Mouse (Mus musculus): ENCODE data around the gene Rptor.

Gene Rptor

DNA sequence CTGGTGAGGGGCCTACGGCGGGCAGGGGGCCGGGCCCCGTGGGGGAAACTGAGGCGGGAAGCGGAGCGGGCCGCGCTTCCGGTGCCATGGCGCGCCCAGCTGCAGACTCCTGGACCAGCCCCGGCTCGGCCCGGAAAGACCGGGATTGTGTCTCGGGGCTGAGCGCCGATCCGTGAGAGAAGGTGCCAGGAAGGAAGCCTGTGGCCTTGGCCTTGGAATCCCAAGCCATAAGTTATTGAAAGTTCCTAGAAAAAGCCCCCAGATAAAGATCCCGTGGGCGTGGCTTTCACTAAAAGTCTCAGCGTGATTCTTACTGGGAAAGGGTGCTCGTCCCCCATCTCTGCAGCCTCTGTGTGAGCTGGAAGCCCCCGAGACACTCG, 311.2 kb downstream of the Rptor start:
- no peak for DNase-seq

DNA sequence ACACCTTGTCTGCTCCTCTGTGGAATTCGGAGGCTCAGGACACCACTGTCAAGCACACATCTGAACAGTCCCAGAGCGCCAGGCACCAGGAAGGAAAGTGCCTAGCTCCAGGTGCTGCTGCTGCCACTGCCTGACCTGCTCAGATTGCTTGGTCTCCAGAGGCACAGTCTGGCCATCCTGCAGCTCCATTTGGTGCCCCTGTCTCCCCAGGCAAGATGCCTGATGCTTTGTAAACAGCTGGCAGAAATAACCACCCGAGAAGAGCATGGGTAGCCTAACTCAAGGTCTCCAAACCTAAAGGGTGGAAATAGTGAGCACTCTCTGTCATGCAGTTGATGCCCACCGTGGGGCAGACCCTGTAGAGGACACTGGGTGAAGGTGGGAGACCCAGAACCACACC, 311.7 kb downstream of the Rptor start:
- DNase-seq, result no peak

DNA sequence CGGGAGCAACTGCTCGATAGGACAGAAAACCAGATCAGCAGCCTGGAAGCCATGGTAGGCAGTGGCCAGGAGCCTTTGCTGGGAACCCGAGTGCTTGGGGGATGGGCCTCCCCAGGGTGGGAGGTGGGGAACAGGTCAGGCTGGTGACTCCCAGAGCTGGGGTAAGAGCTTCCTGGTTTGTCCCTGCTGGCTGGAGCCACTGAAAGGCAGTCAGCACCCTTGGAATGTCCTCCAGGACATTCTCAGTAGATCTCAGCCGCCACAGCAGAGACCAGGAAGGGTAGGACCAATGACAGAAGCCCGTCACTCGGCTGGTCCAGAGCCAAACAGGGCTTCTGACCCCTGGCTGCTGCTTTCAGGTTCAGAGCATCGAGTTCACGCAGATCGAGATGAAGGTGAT, 313.0 kb downstream of the Rptor start:
- no peak for DNase-seq

DNA sequence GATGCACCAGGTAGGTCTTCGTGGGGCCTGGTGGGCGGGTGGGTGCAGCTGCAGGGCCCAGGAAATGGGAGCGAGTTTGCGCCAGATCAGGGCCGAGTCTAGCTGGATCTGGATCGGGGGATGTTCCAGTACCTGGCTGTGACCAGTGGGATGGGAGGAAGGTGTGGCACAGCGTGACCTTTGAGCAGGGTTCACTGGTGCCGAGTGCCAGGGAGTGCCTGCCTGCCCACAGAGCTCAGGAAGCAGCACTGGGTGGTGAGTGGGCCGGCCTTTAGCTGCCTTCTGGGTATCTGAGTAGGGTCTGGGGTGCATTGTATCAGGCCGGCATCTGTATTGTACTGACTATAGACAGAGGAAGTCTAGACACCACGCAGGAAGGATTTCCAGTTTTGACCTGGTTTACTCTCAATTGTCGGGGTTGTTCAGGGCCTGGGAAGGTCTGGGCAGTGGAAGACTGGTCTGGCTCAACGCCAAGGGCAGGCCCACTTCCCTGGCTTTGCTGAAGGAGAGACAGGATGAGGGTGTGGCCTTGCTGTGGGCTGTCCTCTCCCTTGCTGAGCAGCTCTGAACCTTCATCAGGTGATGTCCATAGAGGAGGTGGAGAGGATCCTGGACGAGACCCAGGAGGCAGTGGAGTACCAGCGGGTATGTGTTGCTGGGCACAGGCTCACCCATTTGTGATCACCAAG, 313.5 kb downstream of the Rptor start:
- no peak for DNase-seq

DNA sequence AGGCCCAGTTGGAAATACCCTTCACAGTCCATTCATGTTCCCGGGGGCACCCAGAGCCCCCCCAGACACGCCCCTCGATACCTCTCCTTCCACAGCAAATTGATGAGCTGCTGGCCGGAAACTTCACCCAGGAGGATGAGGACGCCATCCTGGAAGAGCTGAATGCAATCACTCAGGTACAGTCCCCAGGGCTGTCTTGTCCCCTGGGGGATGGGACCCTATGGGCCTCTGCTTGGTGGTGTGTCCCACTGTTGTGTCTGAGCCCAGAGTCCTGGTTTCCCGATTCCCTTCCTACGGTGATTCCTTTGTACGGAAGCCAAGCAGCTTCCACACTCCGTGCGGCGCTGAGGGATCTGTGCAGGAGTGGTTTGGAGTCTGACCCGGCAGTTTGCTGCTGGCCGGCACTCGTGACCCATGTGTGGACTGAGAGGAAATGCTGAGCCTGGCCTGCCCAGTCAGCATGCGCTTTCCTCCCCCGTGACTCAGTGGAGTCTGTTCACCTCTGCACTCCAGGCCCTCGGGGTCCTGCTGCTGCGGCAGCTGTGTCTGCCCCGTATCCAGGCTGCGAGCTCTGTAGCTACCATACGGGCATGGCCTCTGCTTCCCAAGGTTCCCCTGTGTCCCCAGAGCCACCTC, 314.2 kb downstream of the Rptor start:
- no peak for DNase-seq

DNA sequence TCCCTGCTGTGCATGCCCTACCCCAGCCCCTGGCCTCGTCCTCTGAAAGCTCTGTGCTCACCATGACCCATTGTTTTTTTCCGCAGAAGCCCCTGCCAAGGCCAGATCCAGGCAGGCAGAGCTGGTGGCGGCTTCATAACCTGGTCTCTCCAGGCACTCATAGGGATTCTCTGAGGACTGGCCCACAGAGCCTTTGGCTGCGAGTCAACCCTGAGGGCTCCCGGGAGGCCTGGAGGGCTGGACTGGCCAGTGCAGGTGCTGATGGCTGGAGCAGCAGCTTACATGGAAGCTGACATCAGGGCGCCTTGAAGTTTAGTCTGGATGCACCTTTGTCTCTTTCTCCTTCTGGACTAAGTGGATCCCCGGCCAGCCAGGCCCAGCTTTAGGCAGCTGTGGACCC, 315.8 kb downstream of the Rptor start:
- no peak for DNase-seq

DNA sequence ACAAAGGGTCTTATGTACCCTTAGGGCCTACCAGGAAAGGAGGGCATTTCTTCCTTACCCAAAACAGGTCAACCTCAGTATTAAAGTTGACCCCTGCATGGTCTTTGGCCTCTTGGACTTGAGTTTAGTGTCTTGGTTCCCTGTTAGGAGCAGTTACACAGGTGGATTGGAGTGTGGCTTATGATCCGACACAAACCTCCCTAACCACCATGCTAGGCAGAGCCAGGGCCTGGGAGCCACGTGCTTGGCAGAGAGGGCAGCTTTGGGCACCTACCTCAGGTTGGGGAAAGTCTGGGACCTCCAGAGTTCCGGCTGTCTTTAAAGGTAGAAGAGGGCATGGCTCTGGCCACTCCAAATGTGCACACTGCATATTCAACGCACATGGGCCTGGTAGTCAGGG, 316.7 kb downstream of the Rptor start:
- no peak for DNase-seq

DNA sequence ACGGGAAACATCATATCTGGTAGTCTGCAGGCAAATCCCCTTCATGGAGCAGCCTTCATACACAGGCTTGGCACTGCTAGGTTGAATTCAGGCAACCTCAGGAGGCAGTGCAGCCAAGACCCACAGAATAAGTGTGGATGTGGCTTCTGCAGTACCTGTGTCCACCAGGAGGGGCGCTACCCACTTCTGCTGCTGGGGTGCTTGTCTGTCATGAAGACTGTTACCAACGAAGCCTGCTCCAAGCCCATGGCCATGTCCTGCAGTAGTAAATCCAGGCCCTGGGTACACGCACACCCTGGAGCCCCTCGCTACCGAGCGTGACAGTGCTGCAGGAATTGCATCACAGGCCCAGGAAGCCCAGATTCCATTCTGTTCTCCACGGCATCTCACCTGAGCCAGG, 317.2 kb downstream of the Rptor start:
- DNase-seq, result peak; percentile 85

DNA sequence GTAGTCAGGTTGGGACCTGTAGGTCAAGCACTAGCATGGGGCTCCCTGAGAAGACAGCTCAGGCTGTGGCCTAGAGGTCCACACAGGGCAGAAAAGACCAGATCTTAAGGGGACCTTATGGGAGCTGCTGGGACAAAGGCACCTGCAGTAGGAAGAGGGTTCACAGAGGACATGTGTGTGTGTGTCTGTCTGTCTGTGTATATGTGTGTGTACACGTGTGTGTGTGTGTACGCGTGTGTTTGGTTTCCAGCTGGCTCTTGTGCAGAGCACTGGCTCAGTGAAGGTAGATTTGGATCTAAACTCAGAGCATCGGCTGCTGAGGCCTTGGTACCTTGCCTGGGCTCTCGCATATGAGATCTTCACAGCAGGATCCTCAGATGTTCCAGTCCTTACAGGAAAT, 318.0 kb downstream of the Rptor start:
- no peak for DNase-seq

DNA sequence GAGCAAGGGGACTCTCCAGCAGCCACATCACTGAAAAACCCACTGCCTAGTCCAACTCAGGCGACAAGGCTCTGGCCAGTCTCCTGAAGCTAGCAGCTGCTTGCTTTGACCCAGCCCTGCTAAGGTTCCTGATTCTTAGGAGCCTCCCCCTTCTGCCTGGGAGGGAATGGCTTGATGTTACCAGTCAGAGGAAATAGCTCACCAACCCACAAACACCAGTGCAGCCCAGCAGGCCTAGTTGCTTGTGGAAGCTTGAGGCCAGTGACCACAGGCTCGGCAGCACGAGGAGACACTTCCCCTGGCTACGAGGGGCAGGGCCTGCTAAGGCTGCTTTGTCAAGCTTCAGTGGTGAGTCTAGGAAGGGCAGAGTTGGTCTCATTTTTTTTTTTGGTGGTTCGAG, 322.5 kb downstream of the Rptor start:
- DNase-seq, result no peak

DNA sequence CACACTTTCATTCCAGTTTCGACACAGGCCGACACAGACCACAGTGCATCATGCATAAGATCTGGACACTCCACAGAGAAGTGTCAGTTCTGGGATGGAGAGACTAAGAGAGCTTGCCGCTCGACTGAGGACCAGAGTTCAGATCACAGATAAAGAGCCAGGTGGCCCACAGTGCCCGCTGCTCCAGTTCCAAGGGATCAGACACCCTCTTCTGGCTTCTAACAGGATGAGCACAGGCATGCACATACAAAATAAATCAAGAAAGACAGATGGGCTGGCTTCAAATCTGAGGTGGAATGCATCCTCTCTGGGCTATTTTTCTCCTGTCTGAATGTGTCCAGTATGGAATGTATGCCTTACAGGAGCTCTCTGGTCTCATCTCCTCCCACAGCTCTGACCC, 324.1 kb downstream of the Rptor start:
- no peak for DNase-seq

DNA sequence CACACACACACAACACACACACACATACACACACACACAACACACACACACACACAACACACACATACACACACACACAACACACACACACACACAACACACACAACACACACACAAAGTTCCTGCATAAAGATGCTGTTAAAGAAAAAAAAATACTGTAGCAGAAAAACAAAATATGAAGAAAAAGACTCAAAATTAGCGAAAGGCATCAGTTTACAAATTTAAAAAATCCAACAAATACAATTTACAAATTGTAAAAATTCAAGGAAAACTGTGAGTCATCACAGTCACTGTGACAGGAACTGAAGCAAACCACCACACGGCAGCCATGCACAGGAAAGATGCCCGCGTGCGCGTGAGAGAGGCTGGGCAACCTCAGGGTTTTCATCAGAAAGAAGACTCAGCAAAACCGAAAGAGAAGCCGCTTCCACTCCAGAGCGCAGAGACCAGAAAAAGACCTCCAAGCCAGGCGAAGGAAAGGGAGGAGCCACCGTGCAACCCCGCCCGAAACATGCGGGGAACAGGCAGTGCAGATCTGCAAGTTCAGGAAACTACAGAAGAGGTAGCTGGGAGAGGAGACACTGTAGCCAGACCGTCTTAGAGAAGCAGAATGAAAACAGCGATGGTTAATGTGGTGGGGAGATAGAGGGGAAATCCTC, 325.4 kb downstream of the Rptor start:
- no peak for DNase-seq

DNA sequence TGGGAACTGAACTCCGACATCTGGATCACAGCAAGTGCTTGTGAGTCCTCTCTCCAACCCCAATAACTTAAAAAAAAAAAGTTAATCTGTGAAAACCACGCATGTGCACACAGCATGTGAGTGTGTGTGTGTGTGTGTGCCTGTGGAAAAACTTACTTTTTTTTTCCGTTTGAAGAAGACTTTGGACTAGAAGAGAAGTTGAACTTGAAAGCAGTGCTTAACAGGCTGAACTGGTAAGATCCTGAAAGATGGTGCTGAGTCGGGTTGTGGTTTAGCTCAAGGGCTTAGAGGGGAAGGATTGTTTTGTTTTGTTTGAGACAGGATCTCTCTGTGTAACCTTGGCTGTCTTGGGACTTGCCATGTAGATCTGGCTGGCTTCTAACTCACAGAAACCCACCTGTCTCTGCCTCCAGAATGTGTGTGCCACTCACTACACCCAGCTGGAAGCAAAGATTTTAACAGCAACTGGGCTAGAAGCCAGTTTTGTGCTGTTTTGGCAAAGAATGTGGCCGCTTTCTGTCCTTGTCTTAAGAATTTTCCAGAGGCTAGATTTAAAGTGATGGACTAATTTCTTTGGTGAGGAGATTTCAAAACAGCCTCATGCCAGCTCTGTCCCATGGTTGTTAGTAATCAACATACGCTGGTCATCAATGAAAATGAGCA, 327.0 kb downstream of the Rptor start:
- no peak for DNase-seq

DNA sequence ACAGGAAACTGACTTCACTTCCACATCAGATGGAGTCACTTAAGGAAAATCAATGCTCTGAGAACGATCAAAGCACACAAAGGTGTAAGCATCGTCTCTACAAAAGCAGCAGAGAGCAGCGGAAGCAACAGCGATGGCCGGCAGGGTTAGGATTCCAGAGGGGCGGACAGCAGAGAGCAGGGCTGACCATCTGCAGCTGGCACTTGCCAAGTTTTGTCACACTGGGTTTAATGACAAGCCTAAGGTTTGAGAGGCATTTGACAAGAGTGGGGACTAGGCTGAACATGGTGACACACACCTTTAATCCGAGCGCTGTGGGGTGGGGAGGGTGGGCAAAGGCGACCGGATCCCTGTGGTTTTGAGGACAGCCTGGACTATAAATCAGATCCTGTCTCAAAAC, 329.1 kb downstream of the Rptor start:
- DNase-seq, result no peak

DNA sequence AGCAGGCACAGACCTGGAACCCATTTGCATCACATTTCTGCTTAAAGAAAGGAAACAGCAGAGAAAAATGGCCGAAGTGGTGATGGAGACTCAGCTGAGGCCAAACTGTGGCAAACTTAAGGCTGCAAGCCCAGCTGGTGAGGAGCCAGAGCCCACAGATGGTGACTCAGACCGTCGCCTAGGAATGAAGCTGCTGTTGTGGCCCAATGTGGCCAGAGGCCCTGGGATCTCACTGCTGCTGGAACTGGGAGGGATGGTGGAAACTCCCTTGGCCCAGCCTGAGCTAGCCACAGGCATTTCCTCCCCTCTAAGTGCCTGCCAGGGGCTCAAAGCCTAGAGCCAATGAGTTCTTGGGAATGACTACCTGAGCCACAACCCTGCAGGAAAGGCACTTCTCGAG, 330.4 kb downstream of the Rptor start:
- peak; percentile 7 for DNase-seq

DNA sequence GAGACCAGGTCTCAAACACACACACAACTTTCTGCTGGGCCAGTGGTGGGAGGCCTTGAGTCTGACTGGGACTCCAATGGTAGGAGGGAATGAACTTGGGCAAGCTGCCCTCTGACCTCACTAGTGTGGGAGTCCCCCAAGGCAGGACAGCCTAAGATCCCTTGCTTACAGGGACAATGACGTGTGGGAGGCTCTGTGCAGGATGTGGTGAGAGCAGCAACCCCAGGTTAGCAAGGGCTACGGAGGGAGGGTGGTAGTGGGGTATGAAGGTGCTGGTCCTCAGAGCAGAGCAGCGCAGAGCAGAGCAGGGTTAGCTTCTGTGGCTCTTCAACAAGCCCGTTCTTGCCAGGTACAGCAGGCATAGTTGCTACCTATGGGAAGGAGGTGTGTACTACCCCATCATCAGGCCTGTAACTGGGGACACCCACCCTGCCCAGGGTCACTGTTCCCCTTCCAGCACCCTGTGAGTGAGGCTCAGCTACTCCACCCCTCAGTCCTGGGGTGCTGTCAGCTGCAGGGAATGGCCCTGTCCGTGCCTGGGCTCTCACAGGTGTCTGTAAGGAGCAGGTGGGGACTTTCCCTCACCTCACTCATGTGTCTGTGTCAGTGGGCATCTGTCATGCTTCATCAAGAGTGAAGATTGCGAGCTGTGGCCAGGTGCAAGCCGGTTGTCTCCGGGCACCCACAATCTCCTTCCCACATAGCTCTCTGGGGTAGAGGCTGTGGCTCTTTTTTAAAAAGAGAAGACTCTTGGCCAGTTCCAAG, 331.3 kb downstream of the Rptor start:
- DNase-seq, result peak; percentile 3

DNA sequence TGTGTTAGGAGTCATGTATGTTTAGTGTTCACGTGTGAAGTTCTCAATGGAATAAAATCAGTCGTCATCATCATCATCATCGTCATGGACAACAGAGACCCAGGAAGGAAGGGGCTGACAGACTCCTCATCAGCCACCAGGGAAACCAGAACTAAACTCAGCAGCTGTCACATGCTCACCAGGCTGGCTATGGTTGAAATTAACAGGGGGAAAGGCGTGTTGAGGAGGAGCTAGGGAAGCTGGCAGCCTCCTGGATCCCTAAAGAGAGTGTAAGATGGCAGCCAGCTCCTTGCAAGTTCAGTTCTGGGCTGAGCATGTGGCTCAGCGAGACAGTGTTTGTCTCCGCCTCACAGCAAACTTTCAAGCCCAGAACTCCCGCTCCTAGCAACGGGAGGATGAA, 332.1 kb downstream of the Rptor start:
- no peak for DNase-seq

DNA sequence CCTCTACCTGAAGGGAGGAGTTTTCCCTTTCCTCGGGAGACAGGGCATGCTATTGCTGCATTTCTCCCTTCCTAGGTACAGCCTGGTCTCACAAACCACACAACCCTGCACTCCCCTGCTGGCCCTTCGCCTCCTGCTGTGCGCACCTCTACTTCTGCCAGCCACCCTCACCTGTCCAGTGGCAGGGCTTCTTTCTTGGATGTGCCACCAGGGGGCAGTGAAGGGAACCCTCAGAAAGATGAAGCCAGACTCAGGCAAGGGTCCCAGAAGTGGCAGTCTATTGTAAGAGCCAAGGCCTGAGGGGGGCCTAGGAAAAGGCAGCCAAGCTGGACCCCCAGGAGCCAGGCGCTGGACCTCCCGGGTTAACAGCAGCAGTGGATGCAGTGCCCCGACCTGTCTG, 332.8 kb downstream of the Rptor start:
- peak; percentile 74 for DNase-seq

DNA sequence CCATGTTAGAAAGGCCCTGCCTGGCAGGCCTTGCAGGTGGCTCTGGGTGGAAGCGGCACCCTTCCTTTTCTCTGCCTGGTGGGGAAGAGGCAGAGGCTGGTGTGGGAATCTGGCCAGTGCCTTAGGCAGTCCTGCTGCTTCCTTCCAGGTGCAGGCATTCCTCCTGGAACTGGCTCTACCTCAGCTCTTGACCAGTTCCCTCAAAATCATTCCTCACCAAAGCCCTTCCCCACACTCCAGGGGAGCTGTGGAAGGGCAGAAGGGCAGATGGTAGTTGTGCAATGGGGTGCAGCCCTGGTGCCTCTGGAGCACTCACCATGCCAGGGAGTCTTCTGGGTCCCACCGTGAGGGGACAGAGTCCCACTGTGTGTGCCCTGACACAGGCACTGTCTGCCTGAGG, 333.8 kb downstream of the Rptor start:
- no peak for DNase-seq

DNA sequence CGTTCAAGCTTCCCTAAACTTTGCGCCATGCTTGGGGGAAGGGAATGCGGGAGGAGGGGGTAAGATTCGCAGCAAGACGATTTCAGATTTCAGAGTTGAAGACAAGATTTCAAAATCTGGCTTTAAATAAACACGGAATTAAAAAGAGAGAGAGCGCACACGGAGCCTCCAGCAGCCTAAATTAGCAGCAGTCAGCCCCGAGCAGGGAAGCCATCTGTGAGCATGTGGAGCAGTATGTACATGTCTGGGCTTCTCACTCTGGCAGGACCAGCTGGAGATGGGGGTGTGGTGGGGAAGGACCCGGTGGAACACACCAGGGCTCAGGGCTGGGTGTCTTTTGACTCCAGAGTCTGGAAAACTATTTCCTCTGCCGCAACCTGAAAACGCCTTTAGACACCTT, 334.5 kb downstream of the Rptor start:
- DNase-seq, result peak; percentile 63

DNA sequence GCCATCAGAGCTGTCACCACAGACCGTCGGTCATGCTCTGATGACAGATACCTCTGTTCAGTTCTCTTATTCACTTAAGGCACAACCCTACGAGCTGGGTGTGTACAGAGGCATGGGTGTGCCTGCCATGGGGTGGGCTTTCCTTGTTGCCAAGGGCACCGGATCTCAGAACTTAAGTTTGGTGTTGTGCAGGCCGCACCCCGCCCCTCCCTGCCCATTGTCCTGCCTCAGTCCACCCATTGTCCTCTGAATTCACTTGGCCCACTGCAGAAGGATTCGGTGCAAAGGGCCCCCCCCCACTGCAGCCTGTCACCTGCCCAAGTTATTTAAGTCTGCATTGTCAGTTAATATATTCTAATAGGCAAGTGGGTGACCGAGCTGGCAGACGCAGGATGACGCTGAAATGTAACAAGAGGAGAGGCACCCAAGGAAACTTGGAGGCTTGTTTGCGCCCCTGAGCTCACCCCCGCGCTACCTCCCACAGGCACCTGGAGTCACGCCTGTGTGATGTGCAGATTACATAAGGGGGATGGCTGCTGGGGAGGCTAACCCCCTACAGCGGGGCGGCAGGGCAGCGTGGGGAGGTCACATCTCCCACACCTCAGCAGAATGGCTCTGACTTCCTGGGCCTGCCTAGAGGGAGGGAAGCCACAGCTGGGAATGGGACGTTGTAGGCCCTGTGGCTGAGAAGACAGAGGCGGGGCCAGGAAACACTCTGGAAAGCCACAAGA, 335.2 kb downstream of the Rptor start:
- DNase-seq, result no peak

DNA sequence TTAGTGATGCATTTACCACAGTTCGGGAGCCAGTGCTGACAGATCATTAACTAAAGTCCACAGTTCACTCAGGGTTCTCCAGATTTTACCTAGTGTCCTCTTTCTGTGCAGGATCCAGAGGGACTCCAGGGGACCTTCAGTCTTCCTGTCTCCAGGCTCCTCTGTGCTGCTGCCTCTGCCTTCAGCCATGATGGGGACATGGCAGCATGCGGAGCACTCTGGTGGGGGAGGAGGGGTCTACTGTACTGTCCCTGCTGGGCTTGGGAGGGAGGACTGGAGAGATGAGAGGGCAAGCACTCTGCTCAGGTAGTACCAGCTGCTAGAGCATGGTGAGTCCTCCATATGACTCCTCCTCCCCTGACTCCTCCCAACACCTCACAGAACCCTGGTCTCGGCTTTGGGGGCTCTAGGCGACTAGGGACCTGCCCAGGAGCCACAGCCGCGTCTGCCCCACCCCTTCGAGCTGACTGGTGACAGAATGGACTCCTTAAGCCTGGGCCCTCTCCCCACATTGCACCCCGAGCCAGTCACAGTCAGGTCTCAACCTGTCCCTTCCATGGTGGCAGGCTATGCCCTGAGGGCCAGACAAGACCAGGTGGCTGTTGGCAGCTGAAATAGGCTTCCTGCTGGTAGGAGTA, 336.5 kb downstream of the Rptor start:
- DNase-seq, result no peak

Measured in right cerebral cortex, postnatal 4 days (tissue).